Mouse (Mus musculus): Measurements from ENCODE around the gene Nckap5.

Nckap5 gene

GRCm38 (mm10) chr1:126622036-126622435, 208.6 kb downstream of the Nckap5 start:
- no peak for DNase-seq (ENCODE audit: low read depth)

GRCm38 (mm10) chr1:126617464-126618041, 213.0 kb downstream of the Nckap5 start:
- no peak for DNase-seq (ENCODE audit: low read depth)

GRCm38 (mm10) chr1:126616964-126617363, 213.6 kb downstream of the Nckap5 start:
- DNase-seq (ENCODE audit: low read depth) = no peak

GRCm38 (mm10) chr1:126612916-126613315, 217.7 kb downstream of the Nckap5 start:
- no peak for DNase-seq (ENCODE audit: low read depth)

- DNase-seq (ENCODE audit: low read depth) = no peak
Observed at GRCm38 (mm10) chr1:126608586-126608985, 222.0 kb downstream of the Nckap5 start.

- DNase-seq (ENCODE audit: low read depth) = no peak
Observed at GRCm38 (mm10) chr1:126606189-126607080, 224.2 kb downstream of the Nckap5 start.

- no peak for DNase-seq (ENCODE audit: low read depth)
Observed at GRCm38 (mm10) chr1:126604551-126604950, 226.0 kb downstream of the Nckap5 start.

- DNase-seq (ENCODE audit: low read depth) = no peak
Observed at GRCm38 (mm10) chr1:126603771-126604515, 226.7 kb downstream of the Nckap5 start.

- DNase-seq (ENCODE audit: low read depth) = no peak
Observed at GRCm38 (mm10) chr1:126600596-126600995, 230.0 kb downstream of the Nckap5 start.

GRCm38 (mm10) chr1:126597376-126597775, 233.2 kb downstream of the Nckap5 start:
- no peak for DNase-seq (ENCODE audit: low read depth)

- no peak for DNase-seq (ENCODE audit: low read depth)
Observed at GRCm38 (mm10) chr1:126594796-126595195, 235.8 kb downstream of the Nckap5 start.

- no peak for DNase-seq (ENCODE audit: low read depth)
Observed at GRCm38 (mm10) chr1:126593044-126593805, 237.4 kb downstream of the Nckap5 start.

GRCm38 (mm10) chr1:126590911-126591310, 239.7 kb downstream of the Nckap5 start:
- no peak for DNase-seq (ENCODE audit: low read depth)

- DNase-seq (ENCODE audit: low read depth) = no peak
Observed at GRCm38 (mm10) chr1:126578163-126578562, 252.4 kb downstream of the Nckap5 start.

- no peak for DNase-seq (ENCODE audit: low read depth)
Observed at GRCm38 (mm10) chr1:126574295-126574694, 256.3 kb downstream of the Nckap5 start.

GRCm38 (mm10) chr1:126573714-126574113, 256.9 kb downstream of the Nckap5 start:
- DNase-seq (ENCODE audit: low read depth) = no peak

- DNase-seq (ENCODE audit: low read depth) = no peak
Observed at GRCm38 (mm10) chr1:126573097-126573496, 257.5 kb downstream of the Nckap5 start.

GRCm38 (mm10) chr1:126569611-126570238, 260.9 kb downstream of the Nckap5 start:
- DNase-seq (ENCODE audit: low read depth) = no peak

GRCm38 (mm10) chr1:126568520-126569197, 261.9 kb downstream of the Nckap5 start:
- peak; percentile 8 for DNase-seq (ENCODE audit: low read depth)

GRCm38 (mm10) chr1:126565151-126565725, 265.4 kb downstream of the Nckap5 start:
- no peak for DNase-seq (ENCODE audit: low read depth)
